Mouse (Mus musculus) testis, adult 2 months (tissue): ENCODE measurements around the gene Ddr2.

Experiments used
- CTCF ChIP-seq: fragments of 200-500 bp; IDR thresholded peaks from 2 replicates; pipeline ENCODE4 v1.5.1; 2012; ENCODE audit warnings: low read depth, mild to moderate bottlenecking, inconsistent platforms, low read length, moderate library complexity; ENCODE audit not compliant: control insufficient read depth, insufficient read depth, insufficient replicate concordance
- POLR2A ChIP-seq: fragments of 200-500 bp; IDR thresholded peaks from 2 replicates; pipeline ENCODE4 v1.6.1; 2012; ENCODE audit warnings: low read depth, mild to moderate bottlenecking, inconsistent platforms, low read length, moderate library complexity; ENCODE audit not compliant: control insufficient read depth

DNA sequence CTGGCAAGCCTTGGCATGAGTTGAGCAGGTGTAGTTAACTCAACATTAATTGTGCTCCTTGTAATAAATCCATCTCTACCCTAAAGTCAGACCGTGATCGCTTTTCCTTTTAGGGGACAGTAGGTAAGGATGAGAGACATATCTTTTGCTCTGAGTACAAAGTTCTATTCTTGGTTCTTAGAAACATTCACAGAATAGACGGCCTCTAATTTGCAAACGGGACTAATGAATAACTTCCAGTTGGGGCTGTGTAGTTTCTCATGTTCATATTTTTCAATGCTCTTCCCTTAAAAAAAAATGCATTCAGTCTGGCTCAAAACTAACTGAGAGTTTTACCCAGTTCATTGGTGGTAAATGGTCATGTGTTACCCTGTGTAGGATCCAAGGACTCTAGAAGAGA is 139.6 kb downstream of the Ddr2 start:
- TF ChIP-seq CTCF, result no peak
- no peak for TF ChIP-seq POLR2A
